In the genomic region with DNA sequence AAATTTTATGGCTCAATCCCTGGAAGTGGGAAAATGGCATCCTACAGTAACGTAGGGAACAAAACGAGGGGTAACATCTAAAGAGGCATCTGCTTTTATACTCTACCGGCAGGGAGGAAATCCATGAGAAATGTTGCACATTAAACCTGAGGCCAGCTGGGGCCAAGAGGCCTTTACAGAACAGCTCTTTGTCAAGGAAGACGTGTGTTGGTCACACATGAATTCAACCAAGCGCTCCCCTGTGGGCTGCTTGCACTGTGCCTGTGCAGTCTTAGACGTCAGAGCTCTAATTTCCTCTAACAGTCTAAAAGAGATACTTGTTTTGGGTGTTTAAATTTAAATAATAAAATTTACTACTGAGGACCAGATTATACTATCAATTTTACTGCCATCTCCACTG, we compare ENCODE assay signal across 28 mouse cellular contexts. TPM values are rescaled to one million over a fixed set of nuclear protein-coding genes. Genes with fewer than 3 reads are reported as not detected.
DNase-seq lines count a peak whose midpoint lies in the region; ATAC-seq and TF ChIP-seq lines count a peak whose summit lies in the region.
"Had no signal": no experiment of that assay in that cellular context is flagged by ENCODE, and none has a peak within 500 bp of the region (broad histone marks: within the 10 kb centered on the region; RNA-seq: fewer than 3 reads in every experiment).

No protein-coding gene starts in this region.

- H3K4me3 ChIP-seq in kidney, postnatal 0 days (replicated peaks; ENCODE audit: low read depth, low read length) = no peak overlapping the region
- no peak overlapping the region for H3K4me3 ChIP-seq in hindbrain, embryonic 16.5 days (ENCODE audit: low read length)
- no peak overlapping the region for H3K4me3 ChIP-seq in neural tube, embryonic 11.5 days (ENCODE audit: low read depth, low read length)
- H3K4me3 ChIP-seq: forebrain, embryonic 12.5 days; gastrocnemius, adult 2 months; heart, embryonic 10.5 days; intestine, embryonic 15.5 days; midbrain, embryonic 15.5 days had no signal

- TF ChIP-seq CTCF in kidney, postnatal 0 days (IDR thresholded peaks at IDR 0.05; ENCODE audit: low read depth) = no peak

- no peaks in the 10 kb centered on the region for H3K27me3 ChIP-seq in kidney, postnatal 0 days (ENCODE audit: insufficient read depth, low read length)
- no peaks in the 10 kb centered on the region for H3K27me3 ChIP-seq in hindbrain, embryonic 16.5 days (replicated peaks; ENCODE audit: control insufficient read depth, insufficient read depth, low read length)
- no peaks in the 10 kb centered on the region for H3K27me3 ChIP-seq in neural tube, embryonic 11.5 days (ENCODE audit: control insufficient read depth, insufficient read depth, low read length)
- H3K27me3 ChIP-seq: intestine, embryonic 15.5 days; midbrain, embryonic 15.5 days had no signal

- H3K27ac ChIP-seq in kidney, postnatal 0 days = peak overlapping the region; percentile 37; the same call in 1 of the 2 replicates
- H3K27ac ChIP-seq in hindbrain, embryonic 16.5 days (ENCODE audit: low read depth, low read length) = no peak overlapping the region
- no peak overlapping the region for H3K27ac ChIP-seq in neural tube, embryonic 11.5 days (ENCODE audit: low read depth, low read length)
- H3K27ac ChIP-seq: forebrain, embryonic 12.5 days; gastrocnemius, adult 2 months; heart, embryonic 10.5 days; intestine, embryonic 15.5 days; midbrain, embryonic 15.5 days had no signal

- WGBS in kidney, postnatal 0 days = 27% methylated on average over 6 of the region's 6 CpGs
- WGBS in hindbrain, embryonic 16.5 days = 26% methylated on average over 6 of the region's 6 CpGs
- 25% methylated on average over 6 of the region's 6 CpGs for WGBS in neural tube, embryonic 11.5 days

- no peaks in the 10 kb centered on the region for H3K9me3 ChIP-seq in kidney, postnatal 0 days (replicated peaks; ENCODE audit: low read length)
- no peaks in the 10 kb centered on the region for H3K9me3 ChIP-seq in hindbrain, embryonic 16.5 days (ENCODE audit: control insufficient read depth, low read length)
- H3K9me3 ChIP-seq in neural tube, embryonic 11.5 days (ENCODE audit: control insufficient read depth, low read length) = no peaks in the 10 kb centered on the region
- H3K9me3 ChIP-seq: forebrain, embryonic 12.5 days; heart, embryonic 10.5 days; intestine, embryonic 15.5 days; midbrain, embryonic 15.5 days had no signal

- DNase-seq in kidney, postnatal 0 days (ENCODE audit: low spot score) = no peak
- no peak for DNase-seq in kidney, adult 9 months
- peak; percentile 54 for DNase-seq in embryo, embryonic 11 days
- DNase-seq in neural tube, embryonic 11.5 days (ENCODE audit: low spot score) = peak; percentile 57
- DNase-seq in frontal cortex, postnatal 14 days (ENCODE audit: low spot score in 2 of 2) = no peak
- DNase-seq in lung, postnatal 14 days = no peak
- DNase-seq: adrenal gland, postnatal 10 days; cerebellum, adult 18-20 months; cerebellum, postnatal 25 days; gastrocnemius, adult 2 months; kidney, adult 8-10 months; kidney, postnatal 36 days; liver, postnatal 0 days; thymus, postnatal 14 days had no signal

- ATAC-seq in kidney, postnatal 0 days (replicated peaks; ENCODE audit: low FRiP score, low read depth) = no peak
- ATAC-seq in hindbrain, embryonic 16.5 days = 0 out of 2 replicates have a peak, but pooled peaks have one; percentile 48
- peak; percentile 64 for ATAC-seq in neural tube, embryonic 11.5 days (ENCODE audit: insufficient read depth, low FRiP score, low TSS enrichment)
- no peak for ATAC-seq in erythroid progenitor cell, adult 5-6 weeks (replicated peaks; ENCODE audit: low FRiP score, poor library complexity, severe bottlenecking)
- ATAC-seq: intestine, embryonic 15.5 days; liver, postnatal 0 days; lung, postnatal 0 days; midbrain, embryonic 15.5 days had no signal

- H3K36me3 ChIP-seq in kidney, postnatal 0 days (ENCODE audit: insufficient read depth, low read length) = no peaks in the 10 kb centered on the region
- H3K36me3 ChIP-seq in hindbrain, embryonic 16.5 days (ENCODE audit: control insufficient read depth, insufficient read depth, low read length) = no peaks in the 10 kb centered on the region
- H3K36me3 ChIP-seq in neural tube, embryonic 11.5 days (ENCODE audit: control insufficient read depth, insufficient read depth, low read length) = no peaks in the 10 kb centered on the region
- H3K36me3 ChIP-seq: forebrain, embryonic 12.5 days; heart, embryonic 10.5 days; intestine, embryonic 15.5 days; midbrain, embryonic 15.5 days had no signal

- no peaks in the 10 kb centered on the region for H3K4me1 ChIP-seq in kidney, postnatal 0 days (replicated peaks; ENCODE audit: insufficient read depth, low read length)
- H3K4me1 ChIP-seq in hindbrain, embryonic 16.5 days (ENCODE audit: control insufficient read depth, insufficient read depth, low read depth, low read length) = no peaks in the 10 kb centered on the region; the same call in 1 of the 2 replicates
- H3K4me1 ChIP-seq in neural tube, embryonic 11.5 days (ENCODE audit: control insufficient read depth, insufficient read depth, low read length) = no peaks in the 10 kb centered on the region
- H3K4me1 ChIP-seq: heart, embryonic 10.5 days; intestine, embryonic 15.5 days; midbrain, embryonic 15.5 days had no signal

- H3K9ac ChIP-seq in kidney, postnatal 0 days (ENCODE audit: low read depth, low read length) = no peak overlapping the region
- no peak overlapping the region for H3K9ac ChIP-seq in hindbrain, embryonic 16.5 days (ENCODE audit: low read depth, low read length)
- H3K9ac ChIP-seq in neural tube, embryonic 11.5 days (ENCODE audit: low read length) = no peak overlapping the region
- H3K9ac ChIP-seq: forebrain, embryonic 12.5 days; intestine, embryonic 15.5 days; liver, postnatal 0 days; midbrain, embryonic 15.5 days had no signal

- no peak overlapping the region for H3K4me2 ChIP-seq in kidney, postnatal 0 days (ENCODE audit: low read length)
- H3K4me2 ChIP-seq in hindbrain, embryonic 16.5 days (ENCODE audit: low read length) = no peak overlapping the region
- H3K4me2 ChIP-seq in neural tube, embryonic 11.5 days (ENCODE audit: low read depth) = no peak overlapping the region
- H3K4me2 ChIP-seq: forebrain, embryonic 12.5 days; intestine, embryonic 15.5 days; liver, embryonic 11.5 days; midbrain, embryonic 15.5 days had no signal

RNA-seq across cellular contexts. Expression of a gene that starts 22.9 kb away (rescaled TPM):
- polyA plus RNA-seq in kidney, postnatal 0 days (2015; fragmentation: Nextera tagmentation; extraction: Ambion mirVana) = 1.4 and 1.6 TPM in 2 replicates
- polyA plus RNA-seq in hindbrain, embryonic 16.5 days (2015; fragmentation: Nextera tagmentation; extraction: Ambion mirVana) = 1.1 and 1.4 TPM in 2 replicates
- 2.0 and 2.6 TPM in 2 replicates for polyA plus RNA-seq in neural tube, embryonic 11.5 days (2014; fragmentation: Nextera tagmentation; extraction: Ambion mirVana)
- total RNA-seq in erythroid progenitor cell, adult 5-6 weeks (2015; ENCODE audit: low replicate concordance) = not detected in 2 replicates
- not detected in 2 replicates for total RNA-seq in erythroid progenitor cell, adult 5-6 weeks (2017; ENCODE audit: low replicate concordance)
- total RNA-seq: gastrocnemius, adult 2 months; hematopoietic stem cell, adult 5-6 weeks; MEL had no signal
- polyA plus RNA-seq: C2C12; liver, postnatal 0 days; spleen, adult 2 months had no signal

RNA-seq across cellular contexts. Expression of a gene that starts 33.7 kb away (rescaled TPM):
- 29.5 and 33.3 TPM in 2 replicates for polyA plus RNA-seq in kidney, postnatal 0 days (2015; fragmentation: Nextera tagmentation; extraction: Ambion mirVana)
- 13.1 and 16.2 TPM in 2 replicates for polyA plus RNA-seq in hindbrain, embryonic 16.5 days (2015; fragmentation: Nextera tagmentation; extraction: Ambion mirVana)
- polyA plus RNA-seq in neural tube, embryonic 11.5 days (2014; fragmentation: Nextera tagmentation; extraction: Ambion mirVana) = 55.4 and 55.5 TPM in 2 replicates
- total RNA-seq in erythroid progenitor cell, adult 5-6 weeks (2015; ENCODE audit: low replicate concordance) = 0.36 and 2.9 TPM in 2 replicates
- 2.3 and 2.4 TPM in 2 replicates for total RNA-seq in erythroid progenitor cell, adult 5-6 weeks (2017; ENCODE audit: low replicate concordance)

RNA-seq across cellular contexts. Expression of a gene that starts 58.9 kb away (rescaled TPM):
- polyA plus RNA-seq in kidney, postnatal 0 days (2015; fragmentation: Nextera tagmentation; extraction: Ambion mirVana) = 0.20 and 0.28 TPM in 2 replicates
- 0.09 TPM in 1 of 2 replicates, not detected in the other for polyA plus RNA-seq in hindbrain, embryonic 16.5 days (2015; fragmentation: Nextera tagmentation; extraction: Ambion mirVana)
- 0.19 TPM in 1 of 2 replicates, not detected in the other for polyA plus RNA-seq in neural tube, embryonic 11.5 days (2014; fragmentation: Nextera tagmentation; extraction: Ambion mirVana)
- total RNA-seq in erythroid progenitor cell, adult 5-6 weeks (2015; ENCODE audit: low replicate concordance) = not detected in 2 replicates
- not detected in 2 replicates for total RNA-seq in erythroid progenitor cell, adult 5-6 weeks (2017; ENCODE audit: low replicate concordance)
- total RNA-seq: hematopoietic stem cell, adult 5-6 weeks had no signal
- polyA plus RNA-seq: heart, embryonic 16.5 days; liver, embryonic 11.5 days; liver, postnatal 0 days; lung, postnatal 0 days; spleen, adult 2 months; stomach, embryonic 14.5 days had no signal

Comparison
In these comparisons a context has a peak if more than half of its experiments do, and no peak if none do; other contexts are left out.
1. ATAC-seq: peak in hindbrain, embryonic 16.5 days (single experiment) and neural tube, embryonic 11.5 days (single experiment); none in kidney, postnatal 0 days (single experiment) and erythroid progenitor cell, adult 5-6 weeks (single experiment).
2. DNase-seq: peak in embryo, embryonic 11 days (single experiment) and neural tube, embryonic 11.5 days (single experiment); none in kidney, postnatal 0 days (single experiment), kidney, adult 9 months (single experiment), frontal cortex, postnatal 14 days (0 of 2) and lung, postnatal 14 days (single experiment).